Comparison of ENCODE assay signal across 7 mouse cellular contexts in the genomic region with DNA sequence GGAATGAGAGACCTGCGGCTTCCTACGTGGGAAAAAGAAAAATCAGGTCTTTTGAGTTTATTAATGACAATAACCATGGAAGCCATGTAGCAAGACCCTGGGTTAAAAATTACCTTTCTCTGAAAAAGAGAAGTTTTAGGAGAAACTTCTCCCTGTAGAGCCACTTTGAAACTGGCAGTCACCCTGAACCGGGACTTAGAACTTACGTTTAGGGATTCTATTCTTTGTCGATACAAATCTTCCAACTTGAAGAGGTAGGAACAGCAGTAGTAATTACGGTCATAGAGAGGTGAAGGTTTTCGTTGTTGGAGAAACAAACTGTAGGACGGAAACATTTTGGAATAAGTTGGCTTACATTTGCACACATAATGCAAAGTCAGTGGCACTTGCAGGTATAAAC. TPM values are rescaled to one million over a fixed set of nuclear protein-coding genes. Genes with fewer than 3 reads are reported as not detected.
DNase-seq lines count a peak whose midpoint lies in the region; ATAC-seq and TF ChIP-seq lines count a peak whose summit lies in the region.

No protein-coding gene starts in this region.

- H3K27ac ChIP-seq in lung, postnatal 0 days (ENCODE audit: low read length), result peak overlapping the region; percentile 98
- peak overlapping the region; percentile 98 for H3K27ac ChIP-seq in embryonic facial prominence, embryonic 15.5 days (replicated peaks)
- peak overlapping the region; percentile 69 for H3K27ac ChIP-seq in limb, embryonic 13.5 days
- H3K27ac ChIP-seq in stomach, embryonic 14.5 days (ENCODE audit: low read length), result peak overlapping the region; percentile 66; the same call in 1 of the 2 replicates

- H3K9me3 ChIP-seq in lung, postnatal 0 days (ENCODE audit: low read length), result no peaks in the 10 kb centered on the region
- H3K9me3 ChIP-seq in embryonic facial prominence, embryonic 15.5 days (replicated peaks), result no peaks in the 10 kb centered on the region
- no peaks in the 10 kb centered on the region for H3K9me3 ChIP-seq in limb, embryonic 13.5 days
- no peaks in the 10 kb centered on the region for H3K9me3 ChIP-seq in stomach, embryonic 14.5 days (ENCODE audit: control insufficient read depth, low read depth, low read length)

- no peak for TF ChIP-seq CTCF in lung, postnatal 0 days (IDR thresholded peaks at IDR 0.05)

- peak overlapping the region; percentile 96 for H3K4me3 ChIP-seq in lung, postnatal 0 days (ENCODE audit: low read depth, low read length)
- peak overlapping the region; percentile 88 for H3K4me3 ChIP-seq in embryonic facial prominence, embryonic 15.5 days (replicated peaks)
- peak overlapping the region; percentile 75 for H3K4me3 ChIP-seq in limb, embryonic 13.5 days
- H3K4me3 ChIP-seq in stomach, embryonic 14.5 days (ENCODE audit: low read depth, low read length), result peak overlapping the region; percentile 84

- WGBS in lung, postnatal 0 days, result 2% methylated on average over 8 of the region's 8 CpGs
- 4% methylated on average over 8 of the region's 8 CpGs for whole genome bisulfite sequencing in embryonic facial prominence, embryonic 15.5 days
- WGBS in limb, embryonic 13.5 days, result 4% methylated on average over 8 of the region's 8 CpGs
- WGBS in stomach, embryonic 14.5 days, result 4% methylated on average over 8 of the region's 8 CpGs

- peaks cover 8% of the 10 kb centered on the region; the same call in 1 of the 2 replicates for H3K4me1 ChIP-seq in lung, postnatal 0 days (ENCODE audit: insufficient read depth, low read depth, low read length)
- H3K4me1 ChIP-seq in embryonic facial prominence, embryonic 15.5 days, result peaks cover 14% of the 10 kb centered on the region
- H3K4me1 ChIP-seq in limb, embryonic 13.5 days, result peaks cover 26% of the 10 kb centered on the region
- peaks cover 13% of the 10 kb centered on the region; the same call in 1 of the 2 replicates for H3K4me1 ChIP-seq in stomach, embryonic 14.5 days (ENCODE audit: control insufficient read depth, insufficient read depth, low read length)

- H3K9ac ChIP-seq in lung, postnatal 0 days (replicated peaks; ENCODE audit: low read depth), result peak overlapping the region; percentile 62
- peak overlapping the region; percentile 73 for H3K9ac ChIP-seq in embryonic facial prominence, embryonic 15.5 days
- peak overlapping the region; percentile 79 for H3K9ac ChIP-seq in limb, embryonic 13.5 days
- H3K9ac ChIP-seq in stomach, embryonic 14.5 days (replicated peaks; ENCODE audit: low read depth, low read length), result peak overlapping the region; percentile 68

- no peak for TF ChIP-seq EP300 in lung, postnatal 0 days (IDR thresholded peaks at IDR 0.05)

- peak; percentile 35 for DNase-seq in lung, postnatal 0 days (ENCODE audit: low spot score)
- no peak for DNase-seq in lung, postnatal 10 days
- no peak for DNase-seq in frontal cortex, postnatal 14 days (ENCODE audit: low spot score in 2 of 2)

- ATAC-seq in lung, postnatal 0 days, result no peak
- ATAC-seq in embryonic facial prominence, embryonic 15.5 days (ENCODE audit: insufficient number of reproducible peaks, low FRiP score, low TSS enrichment, low read depth), result no peak
- no peak for ATAC-seq in limb, embryonic 13.5 days (ENCODE audit: low FRiP score, low read depth)
- ATAC-seq in stomach, embryonic 14.5 days (ENCODE audit: insufficient number of reproducible peaks, insufficient read depth, low FRiP score, low read depth), result no peak
- no peak for ATAC-seq in monocyte, adult 5-6 weeks (replicated peaks; ENCODE audit: insufficient number of reproducible peaks, low FRiP score, low TSS enrichment, poor library complexity, severe bottlenecking)

- H3K4me2 ChIP-seq in lung, postnatal 0 days (replicated peaks; ENCODE audit: low read depth, low read length), result peak overlapping the region; percentile 71
- H3K4me2 ChIP-seq in embryonic facial prominence, embryonic 15.5 days (replicated peaks), result peak overlapping the region; percentile 51
- H3K4me2 ChIP-seq in limb, embryonic 13.5 days (replicated peaks), result peak overlapping the region; percentile 74
- H3K4me2 ChIP-seq in stomach, embryonic 14.5 days (replicated peaks; ENCODE audit: low read depth, low read length), result peak overlapping the region; percentile 61

- H3K27me3 ChIP-seq in lung, postnatal 0 days (replicated peaks; ENCODE audit: insufficient read depth, low read length), result no peaks in the 10 kb centered on the region
- H3K27me3 ChIP-seq in embryonic facial prominence, embryonic 15.5 days, result no peaks in the 10 kb centered on the region
- H3K27me3 ChIP-seq in limb, embryonic 13.5 days, result no peaks in the 10 kb centered on the region
- no peaks in the 10 kb centered on the region for H3K27me3 ChIP-seq in stomach, embryonic 14.5 days (ENCODE audit: control insufficient read depth, insufficient read depth, low read length)

- H3K36me3 ChIP-seq in lung, postnatal 0 days (ENCODE audit: insufficient read depth, low read length), result no peaks in the 10 kb centered on the region; the same call in 1 of the 2 replicates
- peaks cover 36% of the 10 kb centered on the region for H3K36me3 ChIP-seq in embryonic facial prominence, embryonic 15.5 days
- H3K36me3 ChIP-seq in limb, embryonic 13.5 days, result peaks cover 38% of the 10 kb centered on the region
- peaks cover 21% of the 10 kb centered on the region for H3K36me3 ChIP-seq in stomach, embryonic 14.5 days (ENCODE audit: control insufficient read depth, insufficient read depth, low read length)

RNA-seq across cellular contexts. Expression of a gene that starts 0.5 kb away (rescaled TPM):
- polyA plus RNA-seq in lung, postnatal 0 days (2015; fragmentation: Nextera tagmentation; extraction: Ambion mirVana), result 74.0 and 82.5 TPM in 2 replicates
- polyA plus RNA-seq in embryonic facial prominence, embryonic 15.5 days (2015; fragmentation: Nextera tagmentation; extraction: Ambion mirVana), result 130 and 132 TPM in 2 replicates
- polyA plus RNA-seq in limb, embryonic 13.5 days (2015; fragmentation: Nextera tagmentation; extraction: Ambion mirVana), result 166 and 167 TPM in 2 replicates
- 145 and 147 TPM in 2 replicates for polyA plus RNA-seq in stomach, embryonic 14.5 days (2014; fragmentation: Nextera tagmentation; extraction: Ambion mirVana)
- 259 to 427 TPM (median 322 TPM) in 3 replicates for total RNA-seq in monocyte, adult 5-6 weeks (2017)

RNA-seq across cellular contexts. Expression of a gene that starts 1.2 kb away (rescaled TPM):
- 63.0 and 67.5 TPM in 2 replicates for polyA plus RNA-seq in lung, postnatal 0 days (2015; fragmentation: Nextera tagmentation; extraction: Ambion mirVana)
- polyA plus RNA-seq in embryonic facial prominence, embryonic 15.5 days (2015; fragmentation: Nextera tagmentation; extraction: Ambion mirVana), result 74.2 and 75.5 TPM in 2 replicates
- 96.6 and 98.0 TPM in 2 replicates for polyA plus RNA-seq in limb, embryonic 13.5 days (2015; fragmentation: Nextera tagmentation; extraction: Ambion mirVana)
- polyA plus RNA-seq in stomach, embryonic 14.5 days (2014; fragmentation: Nextera tagmentation; extraction: Ambion mirVana), result 82.9 and 88.9 TPM in 2 replicates
- total RNA-seq in monocyte, adult 5-6 weeks (2017), result 24.1 to 34.0 TPM (median 32.3 TPM) in 3 replicates

RNA-seq across cellular contexts. Expression of a gene that starts 11.4 kb away (rescaled TPM):
- polyA plus RNA-seq in lung, postnatal 0 days (2015; fragmentation: Nextera tagmentation; extraction: Ambion mirVana), result 0.20 and 0.25 TPM in 2 replicates
- polyA plus RNA-seq in embryonic facial prominence, embryonic 15.5 days (2015; fragmentation: Nextera tagmentation; extraction: Ambion mirVana), result 0.23 and 0.28 TPM in 2 replicates
- 0.31 and 0.33 TPM in 2 replicates for polyA plus RNA-seq in limb, embryonic 13.5 days (2015; fragmentation: Nextera tagmentation; extraction: Ambion mirVana)
- 0.17 and 0.24 TPM in 2 replicates for polyA plus RNA-seq in stomach, embryonic 14.5 days (2014; fragmentation: Nextera tagmentation; extraction: Ambion mirVana)
- 0.67 TPM in 1 of 3 replicates, not detected in the others for total RNA-seq in monocyte, adult 5-6 weeks (2017)

RNA-seq across cellular contexts. Expression of a gene that starts 24.7 kb away (rescaled TPM):
- polyA plus RNA-seq in lung, postnatal 0 days (2015; fragmentation: Nextera tagmentation; extraction: Ambion mirVana), result 0.58 and 0.69 TPM in 2 replicates
- not detected in 2 replicates for polyA plus RNA-seq in embryonic facial prominence, embryonic 15.5 days (2015; fragmentation: Nextera tagmentation; extraction: Ambion mirVana)
- polyA plus RNA-seq in limb, embryonic 13.5 days (2015; fragmentation: Nextera tagmentation; extraction: Ambion mirVana), result not detected in 2 replicates
- polyA plus RNA-seq in stomach, embryonic 14.5 days (2014; fragmentation: Nextera tagmentation; extraction: Ambion mirVana), result 0.69 TPM in 1 of 2 replicates, not detected in the other
- total RNA-seq in monocyte, adult 5-6 weeks (2017), result 2.7 to 7.2 TPM in 2 of 3 replicates, not detected in the other

RNA-seq across cellular contexts. Expression of a gene that starts 46.1 kb away (rescaled TPM):
- 0.32 and 0.50 TPM in 2 replicates for polyA plus RNA-seq in lung, postnatal 0 days (2015; fragmentation: Nextera tagmentation; extraction: Ambion mirVana)
- 4.5 and 4.8 TPM in 2 replicates for polyA plus RNA-seq in embryonic facial prominence, embryonic 15.5 days (2015; fragmentation: Nextera tagmentation; extraction: Ambion mirVana)
- 6.7 and 8.2 TPM in 2 replicates for polyA plus RNA-seq in limb, embryonic 13.5 days (2015; fragmentation: Nextera tagmentation; extraction: Ambion mirVana)
- polyA plus RNA-seq in stomach, embryonic 14.5 days (2014; fragmentation: Nextera tagmentation; extraction: Ambion mirVana), result 4.5 and 5.1 TPM in 2 replicates
- 0.48 to 2.6 TPM in 2 of 3 replicates, not detected in the other for total RNA-seq in monocyte, adult 5-6 weeks (2017)
